ENCODE assay signal across 16 mouse cellular contexts in genomic region chr2:164038407-164039028, GRCm38 (mm10). TPM values are rescaled to one million over a fixed set of nuclear protein-coding genes. Genes with fewer than 3 reads are reported as not detected.
DNase-seq lines count a peak whose midpoint lies in the region; ATAC-seq and TF ChIP-seq lines count a peak whose summit lies in the region.
"Had no signal": no experiment of that assay in that cellular context is flagged by ENCODE, and none has a peak within 500 bp of the region (broad histone marks: within the 10 kb centered on the region; RNA-seq: fewer than 3 reads in every experiment).

No protein-coding gene starts in this region.

- no peak for DNase-seq in hindbrain, embryonic 14.5 days (ENCODE audit: low spot score)
- no peak for DNase-seq in hindbrain, embryonic 10.5 days (ENCODE audit: low spot score)
- DNase-seq in midbrain, embryonic 14.5 days: no peak
- no peak for DNase-seq in midbrain, embryonic 10.5 days (ENCODE audit: low spot score)
- DNase-seq in hindbrain, postnatal 0 days (ENCODE audit: low spot score): no peak
- no peak for DNase-seq in left cerebral cortex, postnatal 4 days
- DNase-seq: adrenal gland, postnatal 10 days; cerebellum, adult 18-20 months; gastrocnemius, postnatal 14 days; heart, postnatal 36 days; kidney, adult 2 months had no signal

- intact Hi-C loops in left cerebral cortex, postnatal 4 days (cut with DNase I): no loop called here

- no peaks in the 10 kb centered on the region for H3K27me3 ChIP-seq in hindbrain, embryonic 14.5 days (ENCODE audit: control insufficient read depth, insufficient read depth, low read length)
- H3K27me3 ChIP-seq in hindbrain, embryonic 10.5 days (ENCODE audit: insufficient read depth, poor library complexity, severe bottlenecking): no peaks in the 10 kb centered on the region
- no peaks in the 10 kb centered on the region for H3K27me3 ChIP-seq in midbrain, embryonic 14.5 days (ENCODE audit: control insufficient read depth, insufficient read depth, low read length)
- H3K27me3 ChIP-seq in midbrain, embryonic 10.5 days (ENCODE audit: low read depth, poor library complexity, severe bottlenecking): no peaks in the 10 kb centered on the region
- H3K27me3 ChIP-seq in hindbrain, postnatal 0 days (ENCODE audit: insufficient read depth, low read length): no peaks in the 10 kb centered on the region
- H3K27me3 ChIP-seq in neural tube, embryonic 15.5 days (replicated peaks): no peaks in the 10 kb centered on the region
- H3K27me3 ChIP-seq: limb, embryonic 12.5 days; lung, embryonic 15.5 days had no signal

- H3K4me3 ChIP-seq in hindbrain, embryonic 14.5 days (replicated peaks; ENCODE audit: low read length): no peak overlapping the region
- no peak overlapping the region for H3K4me3 ChIP-seq in hindbrain, embryonic 10.5 days
- H3K4me3 ChIP-seq in midbrain, embryonic 14.5 days (replicated peaks; ENCODE audit: low read depth, low read length): no peak overlapping the region
- H3K4me3 ChIP-seq in midbrain, embryonic 10.5 days: no peak overlapping the region
- no peak overlapping the region for H3K4me3 ChIP-seq in hindbrain, postnatal 0 days (ENCODE audit: low read length)
- no peak overlapping the region for H3K4me3 ChIP-seq in neural tube, embryonic 15.5 days (replicated peaks)
- H3K4me3 ChIP-seq: left cerebral cortex, adult 2 months; limb, embryonic 12.5 days; lung, embryonic 15.5 days had no signal

- H3K36me3 ChIP-seq in hindbrain, embryonic 14.5 days (replicated peaks; ENCODE audit: control insufficient read depth, insufficient read depth): no peaks in the 10 kb centered on the region
- H3K36me3 ChIP-seq in hindbrain, embryonic 10.5 days: no peaks in the 10 kb centered on the region
- no peaks in the 10 kb centered on the region for H3K36me3 ChIP-seq in midbrain, embryonic 14.5 days (ENCODE audit: control insufficient read depth, insufficient read depth, low read length)
- no peaks in the 10 kb centered on the region for H3K36me3 ChIP-seq in midbrain, embryonic 10.5 days
- no peaks in the 10 kb centered on the region for H3K36me3 ChIP-seq in hindbrain, postnatal 0 days (ENCODE audit: insufficient read depth, low read length)
- H3K36me3 ChIP-seq in neural tube, embryonic 15.5 days: no peaks in the 10 kb centered on the region
- H3K36me3 ChIP-seq: limb, embryonic 12.5 days; lung, embryonic 15.5 days had no signal

- ATAC-seq in hindbrain, embryonic 14.5 days (ENCODE audit: low FRiP score): 0 out of 2 replicates have a peak, but pooled peaks have one; percentile 34
- ATAC-seq in midbrain, embryonic 14.5 days (ENCODE audit: low FRiP score, low TSS enrichment): peak; percentile 40; the same call in 1 of the 2 replicates
- peak; percentile 45; the same call in 1 of the 2 replicates for ATAC-seq in hindbrain, postnatal 0 days
- peak; percentile 17; the same call in 1 of the 2 replicates for ATAC-seq in neural tube, embryonic 15.5 days (ENCODE audit: low FRiP score)
- ATAC-seq: CD4-positive, CD25-positive, alpha-beta regulatory T cell, adult 4 months had no signal

- H3K27ac ChIP-seq in hindbrain, embryonic 14.5 days: no peak overlapping the region
- no peak overlapping the region for H3K27ac ChIP-seq in hindbrain, embryonic 10.5 days
- no peak overlapping the region for H3K27ac ChIP-seq in midbrain, embryonic 14.5 days (replicated peaks; ENCODE audit: low read depth, low read length)
- no peak overlapping the region for H3K27ac ChIP-seq in midbrain, embryonic 10.5 days (replicated peaks)
- no peak overlapping the region for H3K27ac ChIP-seq in hindbrain, postnatal 0 days
- no peak overlapping the region for H3K27ac ChIP-seq in neural tube, embryonic 15.5 days (replicated peaks)
- H3K27ac ChIP-seq: left cerebral cortex, adult 2 months; limb, embryonic 12.5 days; lung, embryonic 15.5 days had no signal

- no peaks in the 10 kb centered on the region for H3K4me1 ChIP-seq in hindbrain, embryonic 14.5 days (replicated peaks; ENCODE audit: control insufficient read depth, insufficient read depth, low read length)
- peaks cover 7% of the 10 kb centered on the region for H3K4me1 ChIP-seq in hindbrain, embryonic 10.5 days (replicated peaks)
- no peaks in the 10 kb centered on the region for H3K4me1 ChIP-seq in midbrain, embryonic 14.5 days (ENCODE audit: control insufficient read depth, insufficient read depth, low read length)
- no peaks in the 10 kb centered on the region for H3K4me1 ChIP-seq in midbrain, embryonic 10.5 days
- H3K4me1 ChIP-seq in hindbrain, postnatal 0 days (ENCODE audit: insufficient read depth, low read length): no peaks in the 10 kb centered on the region
- no peaks in the 10 kb centered on the region for H3K4me1 ChIP-seq in neural tube, embryonic 15.5 days
- H3K4me1 ChIP-seq: lung, embryonic 15.5 days had no signal

- no peak overlapping the region for H3K4me2 ChIP-seq in hindbrain, embryonic 14.5 days (replicated peaks)
- H3K4me2 ChIP-seq in midbrain, embryonic 14.5 days (ENCODE audit: low read length): no peak overlapping the region
- H3K4me2 ChIP-seq in hindbrain, postnatal 0 days (ENCODE audit: low read depth, low read length): no peak overlapping the region
- no peak overlapping the region for H3K4me2 ChIP-seq in neural tube, embryonic 15.5 days
- H3K4me2 ChIP-seq: limb, embryonic 12.5 days; lung, embryonic 15.5 days had no signal

- H3K9ac ChIP-seq in hindbrain, embryonic 14.5 days: no peak overlapping the region
- no peak overlapping the region for H3K9ac ChIP-seq in midbrain, embryonic 14.5 days (replicated peaks; ENCODE audit: low read length)
- no peak overlapping the region for H3K9ac ChIP-seq in hindbrain, postnatal 0 days (replicated peaks; ENCODE audit: low read length)
- H3K9ac ChIP-seq in neural tube, embryonic 15.5 days (replicated peaks): no peak overlapping the region
- H3K9ac ChIP-seq: limb, embryonic 12.5 days; lung, embryonic 15.5 days had no signal

- no peak for TF ChIP-seq CTCF in hindbrain, postnatal 0 days (IDR thresholded peaks at IDR 0.05; ENCODE audit: low read depth)

- no peaks in the 10 kb centered on the region for H3K9me3 ChIP-seq in hindbrain, embryonic 14.5 days (ENCODE audit: control insufficient read depth, low read length)
- no peaks in the 10 kb centered on the region for H3K9me3 ChIP-seq in hindbrain, embryonic 10.5 days
- no peaks in the 10 kb centered on the region for H3K9me3 ChIP-seq in midbrain, embryonic 14.5 days (ENCODE audit: control insufficient read depth, low read length)
- H3K9me3 ChIP-seq in midbrain, embryonic 10.5 days (replicated peaks): no peaks in the 10 kb centered on the region
- no peaks in the 10 kb centered on the region for H3K9me3 ChIP-seq in hindbrain, postnatal 0 days (ENCODE audit: low read length)
- H3K9me3 ChIP-seq in neural tube, embryonic 15.5 days (replicated peaks): no peaks in the 10 kb centered on the region
- H3K9me3 ChIP-seq: limb, embryonic 12.5 days; lung, embryonic 15.5 days had no signal

- WGBS in hindbrain, embryonic 14.5 days: 96% methylated on average over 1 of the region's 1 CpGs
- WGBS in hindbrain, embryonic 10.5 days: 90% methylated on average over 1 of the region's 1 CpGs
- WGBS in midbrain, embryonic 14.5 days: 96% methylated on average over 1 of the region's 1 CpGs
- 90% methylated on average over 1 of the region's 1 CpGs for WGBS in midbrain, embryonic 10.5 days
- 100% methylated on average over 1 of the region's 1 CpGs for WGBS in hindbrain, postnatal 0 days
- 95% methylated on average over 1 of the region's 1 CpGs for WGBS in neural tube, embryonic 15.5 days

RNA-seq across cellular contexts. Expression of gene Pabpc1l, which starts 13.3 kb away (rescaled TPM):
- 1.6 and 2.2 TPM in 2 replicates for polyA plus RNA-seq in hindbrain, embryonic 14.5 days (2014; fragmentation: Nextera tagmentation; extraction: Ambion mirVana)
- polyA plus RNA-seq in hindbrain, embryonic 10.5 days (2016; fragmentation: Nextera tagmentation; extraction: Ambion mirVana): 1.2 and 1.6 TPM in 2 replicates
- 0.92 and 1.6 TPM in 2 replicates for polyA plus RNA-seq in midbrain, embryonic 14.5 days (2014; fragmentation: Nextera tagmentation; extraction: Ambion mirVana)
- 0.87 and 1.4 TPM in 2 replicates for polyA plus RNA-seq in midbrain, embryonic 10.5 days (2016; fragmentation: Nextera tagmentation; extraction: Ambion mirVana)
- 1.3 TPM in 1 of 2 replicates, not detected in the other for total RNA-seq in hindbrain, postnatal 0 days (2014; rRNA removed)
- 2.0 and 2.2 TPM in 2 replicates for polyA plus RNA-seq in hindbrain, postnatal 0 days (2015; fragmentation: Nextera tagmentation; extraction: Ambion mirVana)
- 1.1 and 1.7 TPM in 2 replicates for polyA plus RNA-seq in neural tube, embryonic 15.5 days (2015; fragmentation: Nextera tagmentation; extraction: Ambion mirVana)
- 1 to 10 TPM; 2.4 to 3.1 TPM for total RNA-seq in left cerebral cortex, postnatal 4 days (2021)

RNA-seq across cellular contexts. Expression of gene Stk4, which starts 31.6 kb away (rescaled TPM):
- 26.6 and 27.4 TPM in 2 replicates for polyA plus RNA-seq in hindbrain, embryonic 14.5 days (2014; fragmentation: Nextera tagmentation; extraction: Ambion mirVana)
- 30.8 and 36.8 TPM in 2 replicates for polyA plus RNA-seq in hindbrain, embryonic 10.5 days (2016; fragmentation: Nextera tagmentation; extraction: Ambion mirVana)
- 26.3 and 35.0 TPM in 2 replicates for polyA plus RNA-seq in midbrain, embryonic 14.5 days (2014; fragmentation: Nextera tagmentation; extraction: Ambion mirVana)
- polyA plus RNA-seq in midbrain, embryonic 10.5 days (2016; fragmentation: Nextera tagmentation; extraction: Ambion mirVana): 33.9 and 34.7 TPM in 2 replicates
- 19.7 and 23.9 TPM in 2 replicates for total RNA-seq in hindbrain, postnatal 0 days (2014; rRNA removed)
- polyA plus RNA-seq in hindbrain, postnatal 0 days (2015; fragmentation: Nextera tagmentation; extraction: Ambion mirVana): 13.1 and 13.2 TPM in 2 replicates
- 15.4 and 19.0 TPM in 2 replicates for polyA plus RNA-seq in neural tube, embryonic 15.5 days (2015; fragmentation: Nextera tagmentation; extraction: Ambion mirVana)
- total RNA-seq in left cerebral cortex, postnatal 4 days (2021): 10 to 100 TPM; 31.8 to 38.8 TPM

RNA-seq across cellular contexts. Expression of gene Tomm34, which starts 32.5 kb away (rescaled TPM):
- 48.3 and 48.9 TPM in 2 replicates for polyA plus RNA-seq in hindbrain, embryonic 14.5 days (2014; fragmentation: Nextera tagmentation; extraction: Ambion mirVana)
- 58.3 and 64.3 TPM in 2 replicates for polyA plus RNA-seq in hindbrain, embryonic 10.5 days (2016; fragmentation: Nextera tagmentation; extraction: Ambion mirVana)
- polyA plus RNA-seq in midbrain, embryonic 14.5 days (2014; fragmentation: Nextera tagmentation; extraction: Ambion mirVana): 46.3 and 50.3 TPM in 2 replicates
- 58.7 and 60.0 TPM in 2 replicates for polyA plus RNA-seq in midbrain, embryonic 10.5 days (2016; fragmentation: Nextera tagmentation; extraction: Ambion mirVana)
- total RNA-seq in hindbrain, postnatal 0 days (2014; rRNA removed): 38.9 and 45.8 TPM in 2 replicates
- polyA plus RNA-seq in hindbrain, postnatal 0 days (2015; fragmentation: Nextera tagmentation; extraction: Ambion mirVana): 45.8 and 46.5 TPM in 2 replicates
- 49.5 and 53.9 TPM in 2 replicates for polyA plus RNA-seq in neural tube, embryonic 15.5 days (2015; fragmentation: Nextera tagmentation; extraction: Ambion mirVana)
- 10 to 100 TPM; 41.4 to 42.7 TPM for total RNA-seq in left cerebral cortex, postnatal 4 days (2021)

RNA-seq across cellular contexts. Expression of gene Ywhab, which starts 43.8 kb away (rescaled TPM):
- polyA plus RNA-seq in hindbrain, embryonic 14.5 days (2014; fragmentation: Nextera tagmentation; extraction: Ambion mirVana): 445 and 473 TPM in 2 replicates
- polyA plus RNA-seq in hindbrain, embryonic 10.5 days (2016; fragmentation: Nextera tagmentation; extraction: Ambion mirVana): 294 and 318 TPM in 2 replicates
- polyA plus RNA-seq in midbrain, embryonic 14.5 days (2014; fragmentation: Nextera tagmentation; extraction: Ambion mirVana): 394 and 437 TPM in 2 replicates
- polyA plus RNA-seq in midbrain, embryonic 10.5 days (2016; fragmentation: Nextera tagmentation; extraction: Ambion mirVana): 322 and 331 TPM in 2 replicates
- total RNA-seq in hindbrain, postnatal 0 days (2014; rRNA removed): 131 and 134 TPM in 2 replicates
- 583 and 590 TPM in 2 replicates for polyA plus RNA-seq in hindbrain, postnatal 0 days (2015; fragmentation: Nextera tagmentation; extraction: Ambion mirVana)
- polyA plus RNA-seq in neural tube, embryonic 15.5 days (2015; fragmentation: Nextera tagmentation; extraction: Ambion mirVana): 487 and 519 TPM in 2 replicates
- total RNA-seq in left cerebral cortex, postnatal 4 days (2021): 100 to 1,000 TPM; 454 to 464 TPM
